Mouse (Mus musculus): ENCODE measurements at regions not wholly inside any gene's neighbourhood (a gene's known extent, or its start where the extent isn't known, plus 50 kb on each side); places are given as distances from the start of the nearest gene placed in this dataset.

- no peak overlapping the region for H3K27ac ChIP-seq
- no peak overlapping the region for H3K4me2 ChIP-seq
- H3K36me3 ChIP-seq = no peaks in the 10 kb centered on the region
- no peaks in the 10 kb centered on the region for H3K27me3 ChIP-seq (replicated peaks)
- 71% methylated on average over 2 of the region's 2 CpGs for WGBS (ENCODE audit: insufficient replicate concordance)
- no peak for ATAC-seq
- no peaks in the 10 kb centered on the region for H3K9me3 ChIP-seq (replicated peaks)
- no peak overlapping the region for H3K4me3 ChIP-seq
- H3K9ac ChIP-seq = no peak overlapping the region
- H3K4me1 ChIP-seq = no peaks in the 10 kb centered on the region
Measured at GRCm38 (mm10) chr9:32968446-32968845, 332.4 kb downstream of the Ets1 start.

GRCm38 (mm10) chr9:32971421-32971820 lies 335.4 kb downstream of the Ets1 start:
- H3K4me1 ChIP-seq = no peaks in the 10 kb centered on the region
- ATAC-seq = no peak
- no peaks in the 10 kb centered on the region for H3K27me3 ChIP-seq (replicated peaks)
- no peaks in the 10 kb centered on the region for H3K9me3 ChIP-seq (replicated peaks)
- no peaks in the 10 kb centered on the region for H3K36me3 ChIP-seq
- no peak overlapping the region for H3K4me3 ChIP-seq
- H3K27ac ChIP-seq = no peak overlapping the region
- H3K4me2 ChIP-seq = no peak overlapping the region
- no peak overlapping the region for H3K9ac ChIP-seq
- 68% methylated on average over 5 of the region's 5 CpGs for WGBS (ENCODE audit: insufficient replicate concordance)

- H3K4me1 ChIP-seq = no peaks in the 10 kb centered on the region
- 76% methylated on average over 7 of the region's 7 CpGs for WGBS (ENCODE audit: insufficient replicate concordance)
- no peaks in the 10 kb centered on the region for H3K27me3 ChIP-seq (replicated peaks)
- no peak overlapping the region for H3K27ac ChIP-seq
- H3K9ac ChIP-seq = no peak overlapping the region
- no peak overlapping the region for H3K4me3 ChIP-seq
- no peaks in the 10 kb centered on the region for H3K9me3 ChIP-seq (replicated peaks)
- H3K4me2 ChIP-seq = no peak overlapping the region
- no peaks in the 10 kb centered on the region for H3K36me3 ChIP-seq
- ATAC-seq = no peak
Measured at GRCm38 (mm10) chr9:32971926-32972325, 335.9 kb downstream of the Ets1 start.

- no peak for ATAC-seq
- Histone ChIP-seq H3K9ac (no peak overlapping the region), H3K4me2 (no peak overlapping the region), H3K4me1 (no peaks in the 10 kb centered on the region), H3K36me3 (no peaks in the 10 kb centered on the region), H3K4me3 (no peak overlapping the region), H3K27me3 (replicated peaks) (no peaks in the 10 kb centered on the region), H3K27ac (no peak overlapping the region), H3K9me3 (replicated peaks) (no peaks in the 10 kb centered on the region)
- WGBS (ENCODE audit: insufficient replicate concordance) = 67% methylated on average over 7 of the region's 7 CpGs
Measured at GRCm38 (mm10) chr9:32972431-32973052, 336.5 kb downstream of the Ets1 start.

GRCm38 (mm10) chr9:32977732-32978131 lies 341.7 kb downstream of the Ets1 start:
- no peak for ATAC-seq

GRCm38 (mm10) chr9:32980846-32981245 lies 344.8 kb downstream of the Ets1 start:
- no peak for ATAC-seq
- no peaks in the 10 kb centered on the region for H3K27me3 ChIP-seq (replicated peaks)
- H3K4me1 ChIP-seq = 0 out of 2 replicates have a peak, but pooled peaks cover 2% of the 10 kb centered on the region
- H3K4me2 ChIP-seq = no peak overlapping the region
- H3K27ac ChIP-seq = no peak overlapping the region
- no peaks in the 10 kb centered on the region for H3K36me3 ChIP-seq
- no peak overlapping the region for H3K4me3 ChIP-seq
- H3K9me3 ChIP-seq (replicated peaks) = no peaks in the 10 kb centered on the region
- H3K9ac ChIP-seq = no peak overlapping the region

More at GRCm38 (mm10) chr9:32977732-32978131, 341.7 kb downstream of the Ets1 start:
- no peak overlapping the region for H3K27ac ChIP-seq
- no peak overlapping the region for H3K4me2 ChIP-seq
- no peaks in the 10 kb centered on the region for H3K36me3 ChIP-seq
- H3K27me3 ChIP-seq (replicated peaks) = no peaks in the 10 kb centered on the region
- H3K9ac ChIP-seq = no peak overlapping the region
- 58% methylated on average over 7 of the region's 7 CpGs for WGBS (ENCODE audit: insufficient replicate concordance)
- H3K4me1 ChIP-seq = 0 out of 2 replicates have a peak, but pooled peaks cover 2% of the 10 kb centered on the region
- H3K4me3 ChIP-seq = no peak overlapping the region
- no peaks in the 10 kb centered on the region for H3K9me3 ChIP-seq (replicated peaks)

GRCm38 (mm10) chr9:32983182-32983581 lies 347.2 kb downstream of the Ets1 start:
- H3K27ac ChIP-seq = no peak overlapping the region
- ATAC-seq = no peak
- WGBS (ENCODE audit: insufficient replicate concordance) = 63% methylated on average over 2 of the region's 2 CpGs
- H3K4me3 ChIP-seq = no peak overlapping the region
- H3K4me1 ChIP-seq = 0 out of 2 replicates have a peak, but pooled peaks cover 2% of the 10 kb centered on the region
- H3K4me2 ChIP-seq = no peak overlapping the region
- H3K9ac ChIP-seq = no peak overlapping the region
- no peaks in the 10 kb centered on the region for H3K9me3 ChIP-seq (replicated peaks)
- no peaks in the 10 kb centered on the region for H3K36me3 ChIP-seq
- H3K27me3 ChIP-seq (replicated peaks) = no peaks in the 10 kb centered on the region

- ATAC-seq = no peak
- no peaks in the 10 kb centered on the region for H3K36me3 ChIP-seq
- H3K4me3 ChIP-seq = no peak overlapping the region
- no peak overlapping the region for H3K27ac ChIP-seq
- WGBS (ENCODE audit: insufficient replicate concordance) = 33% methylated on average over 9 of the region's 9 CpGs
- no peaks in the 10 kb centered on the region for H3K9me3 ChIP-seq (replicated peaks)
- H3K27me3 ChIP-seq (replicated peaks) = no peaks in the 10 kb centered on the region
- H3K4me2 ChIP-seq = no peak overlapping the region
- no peaks in the 10 kb centered on the region for H3K4me1 ChIP-seq
- H3K9ac ChIP-seq = no peak overlapping the region
Measured at GRCm38 (mm10) chr9:32986836-32987673, 351.0 kb downstream of the Ets1 start.

- Histone ChIP-seq H3K27me3 (replicated peaks) (no peaks in the 10 kb centered on the region), H3K9ac (no peak overlapping the region), H3K9me3 (replicated peaks) (no peaks in the 10 kb centered on the region), H3K27ac (no peak overlapping the region), H3K4me2 (no peak overlapping the region), H3K4me1 (no peaks in the 10 kb centered on the region), H3K4me3 (no peak overlapping the region), H3K36me3 (no peaks in the 10 kb centered on the region)
- 52% methylated on average over 1 of the region's 1 CpGs for whole genome bisulfite sequencing (ENCODE audit: insufficient replicate concordance)
- ATAC-seq = no peak
Measured at GRCm38 (mm10) chr9:32989006-32989405, 353.0 kb downstream of the Ets1 start.

- Histone ChIP-seq H3K36me3 (no peaks in the 10 kb centered on the region), H3K27me3 (replicated peaks) (no peaks in the 10 kb centered on the region), H3K27ac (no peak overlapping the region), H3K4me3 (no peak overlapping the region), H3K9me3 (replicated peaks) (no peaks in the 10 kb centered on the region), H3K4me1 (no peaks in the 10 kb centered on the region), H3K9ac (no peak overlapping the region), H3K4me2 (no peak overlapping the region)
- ATAC-seq = no peak
- WGBS (ENCODE audit: insufficient replicate concordance) = 41% methylated on average over 1 of the region's 1 CpGs
Measured at GRCm38 (mm10) chr9:32998323-32998722, 362.3 kb downstream of the Ets1 start.

- H3K4me1 ChIP-seq = no peaks in the 10 kb centered on the region
- H3K36me3 ChIP-seq = no peaks in the 10 kb centered on the region
- H3K4me2 ChIP-seq = no peak overlapping the region
- no peak for ATAC-seq
- H3K4me3 ChIP-seq = no peak overlapping the region
- H3K27me3 ChIP-seq (replicated peaks) = no peaks in the 10 kb centered on the region
- no peak overlapping the region for H3K27ac ChIP-seq
- 44% methylated on average over 7 of the region's 7 CpGs for WGBS (ENCODE audit: insufficient replicate concordance)
- H3K9me3 ChIP-seq (replicated peaks) = no peaks in the 10 kb centered on the region
- no peak overlapping the region for H3K9ac ChIP-seq
Measured at GRCm38 (mm10) chr9:33000691-33001164, 364.7 kb downstream of the Ets1 start.

- H3K9ac ChIP-seq = no peak overlapping the region
- H3K27ac ChIP-seq = no peak overlapping the region
- ATAC-seq = no peak
- 51% methylated on average over 9 of the region's 9 CpGs for WGBS (ENCODE audit: insufficient replicate concordance)
- H3K36me3 ChIP-seq = no peaks in the 10 kb centered on the region
- no peaks in the 10 kb centered on the region for H3K4me1 ChIP-seq
- no peaks in the 10 kb centered on the region for H3K27me3 ChIP-seq (replicated peaks)
- H3K4me3 ChIP-seq = no peak overlapping the region
- no peak overlapping the region for H3K4me2 ChIP-seq
- no peaks in the 10 kb centered on the region for H3K9me3 ChIP-seq (replicated peaks)
Measured at GRCm38 (mm10) chr9:33001165-33001949, 365.3 kb downstream of the Ets1 start.
